Mouse (Mus musculus) brain, embryonic 18.5 days (tissue): Measurements from ENCODE around the gene Map3k1.

Source experiments
- DNase-seq: peaks from one replicate; pipeline ENCODE4 v3.0.0-alpha.2; 2012; ENCODE audit warnings: low read depth, low spot score

Gene Map3k1

DNA sequence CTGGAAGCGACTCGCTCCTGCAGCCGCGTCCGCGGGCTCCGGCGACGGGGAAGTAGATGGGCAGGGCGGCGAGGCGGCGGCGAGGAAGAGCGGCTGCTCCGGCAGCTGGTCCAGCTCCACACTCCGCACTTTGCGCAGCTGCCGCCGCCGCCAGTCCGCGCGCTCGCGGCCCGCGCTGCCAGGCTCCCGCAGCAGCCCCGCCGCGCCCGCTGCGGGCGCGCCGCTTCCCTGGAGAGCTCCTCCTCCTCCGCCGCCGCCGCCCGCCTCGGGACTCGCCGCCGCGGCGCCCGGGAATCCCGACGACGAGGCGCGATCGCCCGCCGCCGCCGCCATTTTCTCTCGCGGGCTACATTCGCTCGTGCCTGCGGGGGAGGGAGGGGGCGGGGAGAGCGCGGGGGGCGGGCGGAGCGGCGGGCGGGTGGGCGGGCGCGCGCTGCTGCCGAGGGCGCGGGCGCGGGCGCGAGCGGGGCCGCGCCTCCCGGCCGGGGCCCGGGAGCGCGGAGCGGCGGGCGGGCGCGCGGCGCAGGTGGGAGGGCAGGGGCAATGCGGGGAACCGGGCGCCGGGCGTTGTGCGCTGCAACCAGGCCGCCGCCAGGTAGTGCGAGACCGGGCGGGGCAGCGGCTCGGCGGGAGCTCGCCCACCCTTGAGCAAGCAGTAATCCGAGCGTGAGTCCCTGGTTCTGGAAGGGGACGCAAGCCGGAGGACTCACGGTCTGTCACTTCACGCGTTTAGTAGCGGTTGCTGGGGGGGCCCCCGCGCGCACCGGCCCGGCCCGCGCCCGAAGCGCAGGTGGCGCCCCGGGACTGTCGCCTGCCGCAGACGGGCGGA lies at the start of gene Map3k1:
Gene Map3k1, minus strand, starts transcription at position 357 of the 829 bp plus-strand sequence.
- no peak for DNase-seq

DNA sequence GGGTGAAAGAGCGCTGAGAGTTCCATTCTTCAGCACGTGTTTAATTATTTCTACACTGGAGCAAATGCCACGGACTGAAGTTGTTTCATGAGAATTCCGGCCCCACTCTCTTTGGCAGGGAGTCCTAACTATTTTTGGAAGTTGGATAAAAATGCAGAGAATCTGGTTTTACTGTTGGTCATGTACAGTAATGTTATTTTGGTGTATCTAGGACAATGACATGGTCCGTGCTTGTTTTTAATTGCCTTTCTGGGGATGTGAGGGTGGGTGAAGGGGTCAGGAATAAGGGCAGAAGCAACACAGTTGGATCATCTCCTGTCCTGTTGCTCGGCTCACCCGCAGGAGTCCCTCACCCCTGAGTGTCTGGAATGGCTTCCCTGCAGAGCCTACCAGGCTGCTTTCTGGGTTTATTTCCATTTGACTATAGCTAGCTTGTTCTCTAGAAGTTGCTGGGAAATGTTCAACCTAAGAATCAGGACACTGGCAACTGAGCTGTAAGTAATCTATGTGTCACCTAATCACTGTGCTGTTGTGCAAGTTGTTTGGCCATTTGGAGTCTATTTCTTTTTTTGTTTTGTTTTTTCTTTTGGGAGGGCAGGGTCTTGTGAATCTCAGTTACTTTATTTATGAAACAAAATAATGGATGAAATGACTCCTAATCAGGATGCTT lies 48.1 kb upstream of the Map3k1 start:
- DNase-seq: no peak

DNA sequence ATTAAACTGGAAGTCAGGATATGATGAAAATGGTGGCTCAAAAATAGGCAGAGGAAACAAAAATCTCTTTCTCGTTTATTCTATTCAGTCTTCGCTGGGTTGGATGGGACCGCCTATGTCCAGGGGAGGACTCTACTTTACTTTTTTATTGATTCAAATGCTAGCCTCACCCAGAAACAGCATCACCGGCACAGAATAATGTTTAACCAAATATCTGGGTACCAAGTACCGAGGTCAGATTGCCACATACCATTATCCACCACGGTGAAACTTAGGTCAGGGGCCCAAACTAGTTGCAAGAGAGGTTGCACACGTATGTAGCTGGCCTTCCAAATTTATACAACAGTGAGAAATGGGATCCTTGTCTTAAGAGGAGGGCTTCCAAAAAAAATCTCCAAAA lies 47.4 kb upstream of the Map3k1 start:
- DNase-seq: no peak

DNA sequence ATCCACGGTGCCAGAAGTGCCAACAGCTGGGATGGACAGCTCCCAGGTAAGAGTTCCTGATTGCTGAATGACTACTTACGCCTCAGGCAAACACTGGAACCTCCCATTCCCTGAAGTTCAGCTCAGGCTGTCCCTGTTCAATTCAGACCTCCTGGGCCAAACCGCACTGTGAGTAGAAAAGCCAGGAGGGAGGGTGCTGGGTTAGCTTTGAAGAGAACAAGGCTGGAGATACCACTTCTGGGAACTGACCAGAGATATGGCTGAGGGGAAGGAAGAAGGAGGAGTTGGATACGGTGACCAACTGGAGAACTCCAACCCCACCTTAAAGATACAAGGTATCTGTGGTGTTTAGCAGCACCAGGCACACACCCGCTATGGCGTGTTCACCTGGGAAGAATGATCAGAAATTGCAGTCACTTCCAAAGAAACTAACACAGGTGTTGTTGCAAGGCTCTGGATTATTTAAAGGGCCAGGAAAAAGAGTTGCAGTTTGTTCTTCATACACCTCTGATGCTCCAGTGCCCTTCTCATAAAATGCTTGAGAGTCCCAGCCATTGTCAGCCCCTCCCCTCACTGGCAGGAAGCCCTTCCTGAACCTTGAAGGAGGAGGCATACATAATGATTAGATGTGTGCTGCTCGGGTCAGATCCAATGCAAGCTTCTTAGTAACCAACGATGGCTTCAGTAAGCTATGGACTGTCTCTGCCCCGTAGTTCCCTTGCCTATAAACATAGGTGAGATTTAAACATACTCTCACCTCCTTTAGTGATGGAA lies 43.8 kb upstream of the Map3k1 start:
- DNase-seq: no peak

DNA sequence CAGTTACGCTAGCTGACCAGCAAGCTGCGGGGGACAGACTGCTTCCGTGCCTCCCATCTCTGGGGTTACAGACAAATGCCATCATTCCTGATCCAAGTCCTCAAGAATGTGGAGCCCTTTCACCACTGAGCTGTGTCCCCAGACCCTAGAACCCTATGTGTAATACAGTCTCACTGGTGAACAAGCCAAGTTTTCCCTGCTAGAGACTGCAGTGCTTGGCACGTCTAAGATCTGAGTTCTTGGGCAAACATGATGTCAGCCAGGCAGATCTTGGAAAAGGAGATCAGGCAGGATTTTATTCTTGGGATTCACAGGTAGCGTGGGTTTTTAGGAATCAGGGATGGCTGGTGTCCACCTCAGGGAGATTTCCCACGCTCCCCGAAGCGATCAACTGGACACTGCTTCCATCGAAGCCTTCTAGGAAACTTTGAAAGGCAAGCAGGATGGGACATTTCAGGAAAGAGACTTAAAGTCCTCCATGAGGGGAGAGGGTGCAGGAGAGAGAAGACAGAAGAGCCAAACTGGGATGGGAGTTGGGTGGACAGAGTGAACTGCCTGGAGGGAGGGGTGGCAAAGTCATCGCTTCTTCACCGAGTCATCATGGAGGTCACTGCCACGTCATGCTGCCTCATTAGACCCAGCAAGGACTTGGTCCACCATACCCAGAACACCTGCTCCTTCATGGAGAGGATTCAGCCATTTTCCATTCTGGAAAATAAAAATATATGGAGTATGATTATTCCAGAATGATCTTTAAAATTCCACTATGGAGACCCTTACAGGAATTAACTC lies 41.4 kb upstream of the Map3k1 start:
- no peak for DNase-seq

DNA sequence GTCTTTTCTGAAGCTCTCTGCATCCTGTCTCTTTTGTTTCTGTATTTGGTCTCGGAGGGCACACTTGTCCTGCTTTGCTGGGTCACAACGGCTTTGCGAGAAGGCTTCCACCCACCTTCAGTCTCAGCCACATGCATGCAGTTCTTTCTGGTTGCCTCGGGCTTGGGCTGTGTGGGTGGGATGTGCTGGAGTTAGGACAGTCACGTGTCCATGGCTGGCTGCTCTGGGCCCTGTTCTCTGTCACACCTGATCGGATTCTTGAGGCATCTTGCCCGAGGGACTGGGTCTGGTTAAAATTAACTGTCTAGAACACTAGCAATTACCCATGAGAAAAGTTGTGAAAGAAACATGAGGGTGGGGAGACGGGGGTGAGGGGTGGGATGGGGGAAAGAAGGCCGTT lies 36.7 kb upstream of the Map3k1 start:
- DNase-seq: no peak

DNA sequence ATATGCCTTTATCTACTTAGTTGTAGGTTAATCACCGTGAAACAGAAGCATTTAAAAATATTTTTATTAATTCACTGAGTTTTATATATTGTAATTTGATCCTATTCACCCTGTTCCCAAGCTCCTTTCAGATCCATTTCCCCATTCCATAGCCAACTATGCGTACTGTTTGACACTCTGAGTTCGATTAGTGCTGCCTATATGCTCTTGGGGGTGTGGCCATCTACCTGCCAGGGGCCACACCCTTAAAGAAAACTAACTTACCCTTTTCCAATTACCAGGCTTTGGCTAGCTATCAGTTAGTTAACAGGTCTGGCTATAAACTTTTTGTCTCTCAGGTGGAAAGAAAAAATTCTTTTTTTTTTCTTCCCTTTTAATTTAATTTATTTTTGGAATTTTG lies 35.5 kb upstream of the Map3k1 start:
- DNase-seq: no peak

DNA sequence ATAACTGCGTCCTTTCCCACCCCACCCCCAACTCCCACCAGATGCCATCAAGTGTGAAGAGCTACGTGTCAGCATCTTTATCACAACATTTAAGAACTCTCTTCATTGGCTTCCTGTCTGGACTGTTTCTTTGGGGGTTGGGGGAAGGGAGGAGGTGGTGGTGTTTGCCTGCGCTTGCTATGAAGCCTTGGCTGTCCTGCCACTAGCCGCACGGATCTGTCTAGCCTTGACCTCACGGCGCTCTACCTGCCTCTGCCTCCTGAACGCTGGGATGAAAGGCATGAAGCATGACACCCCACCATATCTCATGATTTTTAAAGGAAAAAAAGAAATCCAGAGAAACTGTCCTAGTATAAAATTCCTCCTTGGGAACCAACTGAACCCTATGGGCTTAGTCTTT lies 27.0 kb upstream of the Map3k1 start:
- no peak for DNase-seq

DNA sequence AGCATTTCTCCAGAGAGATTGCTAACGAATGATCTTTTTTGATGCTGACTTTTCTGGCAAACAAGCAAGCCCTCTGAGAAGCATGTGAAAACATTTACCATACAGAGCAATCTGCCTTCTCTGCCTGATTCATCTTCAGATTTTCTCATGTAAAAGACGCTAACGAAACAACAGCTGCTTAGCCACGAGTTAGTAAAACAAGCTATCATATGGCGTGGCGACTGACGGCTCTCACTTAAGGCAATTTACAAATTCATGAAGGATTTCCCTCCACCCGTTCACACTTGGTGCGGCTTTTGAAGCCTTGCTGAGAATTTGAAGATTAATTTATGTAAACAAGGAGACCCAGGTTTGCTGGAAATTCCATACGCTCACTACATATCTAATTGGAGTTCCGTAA lies 25.8 kb upstream of the Map3k1 start:
- DNase-seq: peak; percentile 80

DNA sequence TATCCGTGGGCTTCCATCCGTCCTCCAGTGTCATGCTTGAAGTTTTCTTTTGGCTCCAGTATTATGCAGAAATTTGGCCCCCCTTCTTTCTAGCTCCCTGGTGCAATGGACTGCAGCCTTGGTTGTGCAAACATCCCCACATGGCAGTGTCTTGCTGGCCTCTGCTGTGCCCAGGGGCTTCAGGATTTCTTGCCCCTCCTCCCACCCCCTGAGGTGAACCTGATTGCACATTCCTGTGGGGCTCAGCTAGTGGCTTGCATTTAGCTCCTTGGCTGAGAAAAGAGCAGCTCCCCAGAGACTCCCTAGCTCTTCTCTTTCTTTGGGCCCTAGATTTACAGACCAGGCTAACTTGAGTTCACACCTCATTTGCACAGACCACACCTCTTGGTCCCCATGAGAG lies 20.7 kb upstream of the Map3k1 start:
- DNase-seq: no peak

DNA sequence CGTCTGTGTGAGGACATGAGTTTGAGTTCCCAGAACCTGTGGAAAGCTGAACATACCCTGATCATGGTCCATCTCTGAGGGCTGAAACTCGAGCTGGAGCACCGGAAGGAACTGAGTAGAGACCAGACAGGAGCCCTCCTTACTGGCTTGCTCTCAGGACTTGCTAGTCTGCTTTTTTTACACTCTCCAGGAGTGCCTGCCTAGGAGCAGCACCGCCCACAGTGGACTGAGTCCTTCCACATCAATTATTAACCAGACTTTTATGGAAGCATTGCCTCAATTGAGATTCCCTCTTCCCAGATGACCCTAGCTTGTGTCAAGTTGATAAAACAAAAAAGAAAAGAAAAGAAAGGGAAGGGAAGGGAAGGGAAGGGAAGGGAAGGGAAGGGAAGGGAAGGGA lies 18.7 kb upstream of the Map3k1 start:
- DNase-seq: no peak

DNA sequence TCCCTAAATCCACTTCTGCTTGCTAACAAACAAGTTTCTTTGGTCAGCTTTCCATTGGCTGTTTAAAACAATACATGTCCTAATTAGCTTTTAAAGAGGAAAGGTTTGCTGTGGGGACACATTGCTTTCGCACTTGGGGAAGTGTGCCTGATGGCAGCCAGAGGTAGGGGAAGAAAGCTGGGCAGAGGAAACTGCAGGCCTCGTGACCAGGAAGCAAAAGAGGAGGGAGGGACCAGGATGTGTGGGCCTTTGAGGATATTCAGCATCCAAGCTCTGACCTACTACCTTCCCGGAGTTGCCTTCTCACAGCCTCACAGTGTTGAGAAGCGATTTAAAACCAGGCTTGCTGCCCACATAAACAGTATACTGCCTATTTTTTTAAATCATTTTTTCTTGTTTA lies 15.4 kb upstream of the Map3k1 start:
- DNase-seq: no peak

DNA sequence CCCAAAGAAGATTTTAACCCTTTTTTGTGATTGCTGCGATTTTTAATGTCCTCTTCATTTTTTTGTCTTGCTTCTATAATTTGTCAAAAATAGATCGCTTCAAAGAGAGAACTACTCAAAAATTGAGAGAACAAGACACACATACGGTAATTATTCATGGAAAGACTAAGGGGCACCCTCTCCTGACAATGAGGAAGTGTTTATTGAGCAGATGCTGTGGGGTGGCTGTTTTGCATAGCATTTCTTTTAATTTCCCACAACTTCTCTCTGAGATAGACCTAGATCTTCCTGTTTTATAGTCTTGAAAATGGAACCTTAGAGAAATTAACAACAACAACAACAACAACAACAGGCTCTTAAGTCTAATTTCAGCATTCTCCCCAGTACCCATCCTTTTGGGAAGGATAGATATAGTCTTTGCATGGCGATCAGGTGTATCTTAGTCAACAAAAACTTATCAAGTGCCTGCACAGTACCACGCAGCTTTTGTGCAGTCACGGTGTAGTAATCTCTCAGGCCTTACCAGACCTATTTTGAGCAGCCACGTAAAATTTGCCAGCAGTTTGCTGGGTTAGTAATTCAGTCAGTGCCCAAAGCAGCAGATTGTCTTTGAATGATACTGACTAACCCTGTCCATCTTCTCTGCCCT lies 13.1 kb upstream of the Map3k1 start:
- no peak for DNase-seq

DNA sequence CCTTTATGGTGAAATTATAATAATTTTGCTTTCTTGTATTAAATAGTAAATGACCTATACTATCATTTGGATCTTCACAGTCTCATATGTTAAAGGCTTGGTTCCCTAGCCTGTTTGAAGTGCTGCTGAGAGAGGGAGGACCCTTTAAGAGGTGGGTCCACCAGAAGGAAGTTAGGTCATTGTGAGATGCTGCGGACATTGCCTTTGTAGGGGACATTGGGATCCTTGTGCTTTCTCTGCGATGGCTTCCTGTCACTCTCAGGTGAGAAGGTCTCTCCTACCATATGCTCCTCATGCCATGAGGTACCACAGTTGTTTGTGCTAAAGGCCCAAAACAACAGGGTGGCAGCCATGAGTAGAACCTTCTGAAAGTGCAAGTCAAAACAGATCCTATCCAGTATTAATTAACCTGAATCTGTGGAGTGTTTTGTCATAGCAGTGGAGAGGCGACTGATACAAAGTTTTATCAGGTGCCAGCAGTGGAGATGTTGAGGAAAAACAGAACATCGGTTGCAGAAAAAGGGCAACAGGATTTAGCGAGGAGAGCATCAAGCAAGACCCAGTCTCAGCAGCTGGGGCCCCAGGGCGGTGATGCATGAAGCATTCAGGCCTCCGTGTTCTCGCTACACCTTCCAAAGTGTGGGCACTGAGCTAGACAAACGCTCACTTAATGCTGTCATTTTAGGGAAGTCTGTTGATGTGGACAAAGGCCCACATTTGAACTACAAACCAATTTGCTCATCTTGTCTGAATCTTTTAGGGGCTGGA lies 11.0 kb upstream of the Map3k1 start:
- no peak for DNase-seq

DNA sequence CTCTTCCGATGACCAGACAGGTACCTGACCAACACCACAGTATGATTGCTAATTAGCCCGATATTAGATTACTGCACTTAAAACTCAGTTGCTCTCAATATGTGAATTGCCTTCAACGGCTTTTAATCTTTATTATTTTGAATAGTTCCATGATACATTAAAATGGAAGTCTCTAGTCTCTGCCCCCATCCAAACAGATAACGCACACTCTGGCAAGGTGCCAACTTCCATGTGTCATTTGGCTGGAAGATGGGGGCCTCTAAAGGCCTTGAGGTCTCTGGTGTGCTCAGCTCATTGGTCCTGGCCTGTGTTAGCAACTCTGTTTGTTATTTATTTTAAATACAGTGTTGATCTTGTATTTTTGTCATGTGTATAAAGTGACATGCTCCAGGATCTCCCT lies 10.3 kb upstream of the Map3k1 start:
- DNase-seq: no peak

DNA sequence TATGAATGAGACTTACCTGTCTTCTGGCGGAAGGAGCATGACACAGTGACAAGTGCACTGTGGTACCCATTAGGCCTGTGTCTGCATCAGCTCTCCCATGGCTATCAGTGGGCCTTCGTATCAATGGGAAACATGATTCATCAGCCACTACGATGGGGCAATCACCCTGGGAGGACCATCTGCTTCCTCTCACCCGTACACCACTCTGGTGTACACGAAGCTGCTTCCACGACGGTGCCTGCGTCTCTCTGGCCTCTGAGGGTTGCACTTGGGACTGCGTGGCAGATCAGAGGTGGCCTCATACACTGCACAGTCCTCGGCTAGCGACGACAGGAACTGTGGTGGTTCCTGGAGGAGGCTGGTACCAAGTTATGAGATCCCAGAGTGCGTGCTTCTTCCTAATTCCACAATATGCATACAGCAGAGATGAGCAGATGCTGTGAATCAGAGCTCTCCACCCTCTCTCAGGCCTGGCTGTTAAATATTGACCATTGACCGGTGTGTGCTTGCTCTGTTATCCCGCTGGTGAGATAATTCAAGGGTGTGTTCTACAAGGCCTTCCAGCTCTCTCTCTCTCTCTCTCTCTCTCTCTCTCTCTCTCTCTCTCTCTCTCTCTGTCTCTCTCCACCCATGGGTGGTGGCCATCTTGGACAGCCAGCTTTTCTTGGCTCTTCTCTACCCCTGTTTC lies 9.6 kb upstream of the Map3k1 start:
- no peak for DNase-seq

DNA sequence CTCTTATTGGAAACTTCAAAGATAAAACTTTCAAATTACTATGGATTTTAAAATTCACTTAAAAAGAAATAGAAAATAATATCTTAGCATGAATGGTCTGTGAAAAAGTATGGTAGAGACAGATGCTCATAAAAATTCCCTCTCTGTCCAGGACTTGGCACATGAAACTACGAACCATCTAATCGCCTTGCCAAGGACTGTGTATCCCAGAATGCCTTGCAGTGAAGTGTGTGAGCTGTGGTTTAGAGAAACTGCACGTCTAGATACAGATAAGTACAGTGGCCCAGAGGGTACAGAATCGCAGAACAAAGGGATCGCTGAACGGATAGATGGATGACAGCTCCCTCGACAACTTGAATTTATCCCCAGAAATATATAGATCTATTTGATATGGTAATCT lies 9.0 kb upstream of the Map3k1 start:
- DNase-seq: no peak

DNA sequence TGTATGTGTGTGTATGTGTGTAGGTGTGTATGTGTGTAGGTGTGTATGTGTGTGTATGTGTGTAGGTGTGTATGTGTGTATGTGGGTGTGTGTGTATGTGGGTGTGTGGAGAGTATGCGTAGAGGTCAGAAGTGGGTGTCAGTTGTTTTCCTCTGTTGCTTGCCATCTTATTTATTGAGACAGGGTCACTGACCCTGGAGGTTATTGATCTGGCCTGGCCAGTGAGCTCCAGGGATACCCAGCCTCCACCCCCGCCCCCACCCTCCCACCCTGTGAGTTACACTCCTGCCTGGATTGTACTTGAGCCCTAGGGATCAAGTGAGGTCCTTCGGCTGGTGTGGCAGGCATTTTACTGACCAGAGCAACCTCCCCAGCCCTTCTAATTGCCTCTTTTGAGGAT lies 7.6 kb upstream of the Map3k1 start:
- DNase-seq: no peak

DNA sequence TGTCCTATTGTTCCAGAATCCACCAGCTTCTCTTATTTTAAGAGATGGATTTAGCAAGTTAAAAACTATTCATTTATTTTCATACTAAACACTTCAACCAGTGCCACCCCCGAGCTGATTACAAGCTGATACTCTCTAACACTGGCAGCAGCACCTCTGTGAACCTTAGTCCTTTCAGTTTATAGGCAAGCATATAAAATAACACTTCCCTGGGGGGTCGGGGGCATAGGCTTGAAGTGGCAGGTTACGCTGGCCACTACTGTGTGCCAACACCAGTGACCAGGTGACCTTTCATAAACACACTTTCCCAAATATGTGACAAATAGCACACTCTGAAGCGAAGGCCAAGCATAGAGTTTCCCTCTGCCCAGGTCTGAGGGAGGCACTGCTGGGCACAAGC lies 6.7 kb upstream of the Map3k1 start:
- no peak for DNase-seq

DNA sequence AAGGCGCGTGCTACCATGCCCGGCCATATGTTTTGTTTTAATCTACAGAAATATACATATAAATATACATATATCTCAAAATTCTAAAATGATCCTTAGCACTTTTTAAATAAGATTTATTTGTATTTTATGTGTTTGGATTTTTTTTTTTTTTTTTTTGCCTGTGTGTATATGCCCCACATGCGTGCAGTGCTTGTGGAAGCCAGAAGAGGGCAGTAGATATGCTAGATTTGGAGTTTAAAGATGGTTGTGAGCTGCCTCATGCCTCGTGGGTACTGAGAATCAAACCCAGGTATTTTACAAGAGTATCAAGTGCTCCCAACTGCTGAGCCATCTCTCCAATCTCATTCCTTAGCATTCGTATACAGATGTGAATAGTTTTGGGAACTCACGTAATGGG lies 6.2 kb upstream of the Map3k1 start:
- DNase-seq: no peak
